Mouse (Mus musculus): ENCODE results near the gene Fgfr2. TPM values are rescaled to one million over a fixed set of nuclear protein-coding genes. Genes with fewer than 3 reads are reported as not detected.

Fgfr2 gene
- polyA plus RNA-seq, 1 experiment = 14.7 TPM

GRCm38 (mm10) chr7:130168296-130168695 is 2954.9 kb downstream of the Fgfr2 start:
- Histone ChIP-seq H3K36me3 (ENCODE audit: control insufficient read depth, insufficient read depth, low read length) (no peaks in the 10 kb centered on the region), H3K4me3 (ENCODE audit: low read depth, low read length) (no peak overlapping the region), H3K4me1 (ENCODE audit: control insufficient read depth, insufficient read depth, insufficient read length, low read length) (no peaks in the 10 kb centered on the region), H3K27ac (ENCODE audit: insufficient read depth, low read depth, low read length) (no peak overlapping the region), H3K27me3 (ENCODE audit: control insufficient read depth, insufficient read depth, low read length) (no peaks in the 10 kb centered on the region)
- TF ChIP-seq CTCF (IDR thresholded peaks at IDR 0.05; ENCODE audit: extremely low read depth, insufficient read length, insufficient replicate concordance, low read depth, low read length) (no peak), POLR2A (IDR thresholded peaks at IDR 0.05; ENCODE audit: low read depth, low read length) (no peak)
- 82% methylated on average over 12 of the region's 12 CpGs for WGBS

GRCm38 (mm10) chr7:130167261-130167660 is 2955.9 kb downstream of the Fgfr2 start:
- H3K27ac ChIP-seq (ENCODE audit: insufficient read depth, low read depth, low read length) = no peak overlapping the region
- no peaks in the 10 kb centered on the region for H3K4me1 ChIP-seq (ENCODE audit: control insufficient read depth, insufficient read depth, insufficient read length, low read length)
- H3K4me3 ChIP-seq (ENCODE audit: low read depth, low read length) = no peak overlapping the region
- 0 out of 2 replicates have a peak, but pooled peaks cover under 1% of the 10 kb centered on the region for H3K36me3 ChIP-seq (ENCODE audit: control insufficient read depth, insufficient read depth, low read length)
- WGBS = 90% methylated on average over 5 of the region's 5 CpGs
- H3K27me3 ChIP-seq (ENCODE audit: control insufficient read depth, insufficient read depth, low read length) = no peaks in the 10 kb centered on the region
- no peak for TF ChIP-seq CTCF (IDR thresholded peaks at IDR 0.05; ENCODE audit: extremely low read depth, insufficient read length, insufficient replicate concordance, low read depth, low read length)
- no peak for TF ChIP-seq POLR2A (IDR thresholded peaks at IDR 0.05; ENCODE audit: low read depth, low read length)

GRCm38 (mm10) chr7:130166190-130166589 is 2957.0 kb downstream of the Fgfr2 start:
- WGBS = 84% methylated on average over 4 of the region's 4 CpGs
- TF ChIP-seq CTCF (IDR thresholded peaks at IDR 0.05; ENCODE audit: extremely low read depth, insufficient read length, insufficient replicate concordance, low read depth, low read length) = no peak
- no peak for TF ChIP-seq POLR2A (IDR thresholded peaks at IDR 0.05; ENCODE audit: low read depth, low read length)
- 0 out of 2 replicates have a peak, but pooled peaks cover 2% of the 10 kb centered on the region for H3K36me3 ChIP-seq (ENCODE audit: control insufficient read depth, insufficient read depth, low read length)
- no peak overlapping the region for H3K4me3 ChIP-seq (ENCODE audit: low read depth, low read length)
- H3K27ac ChIP-seq (ENCODE audit: insufficient read depth, low read depth, low read length) = no peak overlapping the region
- no peaks in the 10 kb centered on the region for H3K4me1 ChIP-seq (ENCODE audit: control insufficient read depth, insufficient read depth, insufficient read length, low read length)
- H3K27me3 ChIP-seq (ENCODE audit: control insufficient read depth, insufficient read depth, low read length) = no peaks in the 10 kb centered on the region

GRCm38 (mm10) chr7:130165408-130165807 is 2957.7 kb downstream of the Fgfr2 start:
- 56% methylated on average over 3 of the region's 3 CpGs for WGBS
- Histone ChIP-seq H3K4me1 (ENCODE audit: control insufficient read depth, insufficient read depth, insufficient read length, low read length) (no peaks in the 10 kb centered on the region), H3K27me3 (ENCODE audit: control insufficient read depth, insufficient read depth, low read length) (no peaks in the 10 kb centered on the region), H3K4me3 (ENCODE audit: low read depth, low read length) (no peak overlapping the region), H3K36me3 (ENCODE audit: control insufficient read depth, insufficient read depth, low read length) (0 out of 2 replicates have a peak, but pooled peaks cover 2% of the 10 kb centered on the region), H3K27ac (ENCODE audit: insufficient read depth, low read depth, low read length) (no peak overlapping the region)
- no peak for TF ChIP-seq CTCF (IDR thresholded peaks at IDR 0.05; ENCODE audit: extremely low read depth, insufficient read length, insufficient replicate concordance, low read depth, low read length)
- TF ChIP-seq POLR2A (IDR thresholded peaks at IDR 0.05; ENCODE audit: low read depth, low read length) = no peak

- H3K4me1 ChIP-seq (ENCODE audit: control insufficient read depth, insufficient read depth, insufficient read length, low read length) = no peaks in the 10 kb centered on the region
- H3K27ac ChIP-seq (ENCODE audit: insufficient read depth, low read depth, low read length) = no peak overlapping the region
- H3K36me3 ChIP-seq (ENCODE audit: control insufficient read depth, insufficient read depth, low read length) = 0 out of 2 replicates have a peak, but pooled peaks cover 2% of the 10 kb centered on the region
- no peak for TF ChIP-seq CTCF (IDR thresholded peaks at IDR 0.05; ENCODE audit: extremely low read depth, insufficient read length, insufficient replicate concordance, low read depth, low read length)
- no peak for TF ChIP-seq POLR2A (IDR thresholded peaks at IDR 0.05; ENCODE audit: low read depth, low read length)
- no peaks in the 10 kb centered on the region for H3K27me3 ChIP-seq (ENCODE audit: control insufficient read depth, insufficient read depth, low read length)
- H3K4me3 ChIP-seq (ENCODE audit: low read depth, low read length) = no peak overlapping the region
- 83% methylated on average over 6 of the region's 6 CpGs for WGBS
These were observed 2960.4 kb downstream of the Fgfr2 start for GRCm38 (mm10) chr7:130162718-130163117.

GRCm38 (mm10) chr7:130161581-130161980 is 2961.6 kb downstream of the Fgfr2 start:
- Histone ChIP-seq H3K4me3 (ENCODE audit: low read depth, low read length) (no peak overlapping the region), H3K27me3 (ENCODE audit: control insufficient read depth, insufficient read depth, low read length) (no peaks in the 10 kb centered on the region), H3K4me1 (ENCODE audit: control insufficient read depth, insufficient read depth, insufficient read length, low read length) (no peaks in the 10 kb centered on the region), H3K36me3 (ENCODE audit: control insufficient read depth, insufficient read depth, low read length) (0 out of 2 replicates have a peak, but pooled peaks cover 2% of the 10 kb centered on the region), H3K27ac (ENCODE audit: insufficient read depth, low read depth, low read length) (no peak overlapping the region)
- TF ChIP-seq POLR2A (IDR thresholded peaks at IDR 0.05; ENCODE audit: low read depth, low read length) = no peak
- TF ChIP-seq CTCF (IDR thresholded peaks at IDR 0.05; ENCODE audit: extremely low read depth, insufficient read length, insufficient replicate concordance, low read depth, low read length) = no peak
- 78% methylated on average over 5 of the region's 5 CpGs for WGBS

- Histone ChIP-seq H3K27me3 (ENCODE audit: control insufficient read depth, insufficient read depth, low read length) (no peaks in the 10 kb centered on the region), H3K4me3 (ENCODE audit: low read depth, low read length) (no peak overlapping the region), H3K4me1 (ENCODE audit: control insufficient read depth, insufficient read depth, insufficient read length, low read length) (no peaks in the 10 kb centered on the region), H3K27ac (ENCODE audit: insufficient read depth, low read depth, low read length) (no peak overlapping the region), H3K36me3 (ENCODE audit: control insufficient read depth, insufficient read depth, low read length) (0 out of 2 replicates have a peak, but pooled peaks cover 2% of the 10 kb centered on the region)
- no peak for TF ChIP-seq POLR2A (IDR thresholded peaks at IDR 0.05; ENCODE audit: low read depth, low read length)
- no peak for TF ChIP-seq CTCF (IDR thresholded peaks at IDR 0.05; ENCODE audit: extremely low read depth, insufficient read length, insufficient replicate concordance, low read depth, low read length)
- WGBS = 85% methylated on average over 3 of the region's 3 CpGs
These were observed 2964.3 kb downstream of the Fgfr2 start for GRCm38 (mm10) chr7:130158845-130159244.

All from small intestine, adult 2 months (tissue).